Mouse (Mus musculus) limb, embryonic 10.5 days (tissue): ENCODE results near the gene Mgst3. TPM values are rescaled to one million over a fixed set of nuclear protein-coding genes. Genes with fewer than 3 reads are reported as not detected.

Experiments
- DNase-seq: peaks from one replicate; pipeline ENCODE4 v3.0.0-alpha.2; 2017; ENCODE audit warnings: low spot score
- H3K27ac ChIP-seq: fragments of 300-500 bp; sonication (generic); 2 replicates; pipeline ENCODE4 v1.5.1; 2016; ENCODE audit warnings: mild to moderate bottlenecking
- H3K27me3 ChIP-seq: fragments of 300-500 bp; sonication (generic); 2 replicates; pipeline ENCODE4 v1.6.1; 2016; ENCODE audit warnings: low read depth, mild to moderate bottlenecking; ENCODE audit not compliant: poor library complexity, severe bottlenecking
- H3K36me3 ChIP-seq: fragments of 300-500 bp; sonication (generic); 2 replicates; pipeline ENCODE4 v1.6.1; 2016; ENCODE audit warnings: mild to moderate bottlenecking, moderate library complexity
- H3K4me1 ChIP-seq: fragments of 300-500 bp; sonication (generic); 2 replicates; pipeline ENCODE4 v1.6.1; 2016
- H3K4me3 ChIP-seq: fragments of 300-500 bp; sonication (generic); 2 replicates; pipeline ENCODE4 v1.5.1; 2016; ENCODE audit warnings: mild to moderate bottlenecking, moderate library complexity
- H3K9me3 ChIP-seq: fragments of 300-500 bp; sonication (generic); replicated peaks from 2 replicates; pipeline ENCODE4 v1.6.1; 2016; ENCODE audit warnings: mild to moderate bottlenecking
- WGBS: fragments of 180-500 bp; shearing (Covaris S2); methylation state at CpG from one replicate; pipeline ENCODE4 v1.1.7; 2016; 5-methylcytosine and 5-hydroxymethylcytosine counted together
- polyA plus RNA-seq: library from polyadenylated mRNA; unstranded; fragments of >200 nt; fragmentation: Nextera tagmentation; extraction: Ambion mirVana; gene quantifications from 2 replicates; pipeline ENCODE4 v1.2.1, GENCODE M21; 2016

Gene Mgst3
- polyA plus RNA-seq, 1 experiment from 2014 or later: 47.6 TPM

DNA sequence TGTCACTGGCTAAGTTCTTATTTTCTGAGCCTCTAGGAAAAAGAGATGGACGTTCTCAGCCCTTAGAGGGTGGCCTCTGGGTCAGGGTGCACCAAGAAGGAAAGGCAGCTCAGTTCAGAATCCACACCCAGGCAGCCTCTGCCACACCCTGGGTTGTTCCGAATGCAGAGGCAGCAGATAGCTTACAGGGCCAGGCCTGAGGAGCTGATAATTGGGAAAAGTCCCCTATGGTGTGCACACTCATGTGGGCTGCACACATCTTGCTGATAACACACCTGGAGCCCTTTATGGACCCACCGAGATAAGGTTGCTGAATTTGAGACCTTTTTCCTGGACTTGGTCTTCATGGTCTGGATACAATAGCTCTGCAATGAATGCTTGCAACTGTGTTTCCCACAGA, 9.5 kb downstream of the Mgst3 start:
- H3K4me3 ChIP-seq: no peak overlapping the region
- 68% methylated on average over 3 of the region's 3 CpGs for WGBS
- 0 out of 2 replicates have a peak, but pooled peaks cover 3% of the 10 kb centered on the region for H3K4me1 ChIP-seq
- DNase-seq: no peak
- no peaks in the 10 kb centered on the region for H3K9me3 ChIP-seq
- H3K27me3 ChIP-seq: no peaks in the 10 kb centered on the region
- H3K36me3 ChIP-seq: no peaks in the 10 kb centered on the region
- H3K27ac ChIP-seq: no peak overlapping the region

DNA sequence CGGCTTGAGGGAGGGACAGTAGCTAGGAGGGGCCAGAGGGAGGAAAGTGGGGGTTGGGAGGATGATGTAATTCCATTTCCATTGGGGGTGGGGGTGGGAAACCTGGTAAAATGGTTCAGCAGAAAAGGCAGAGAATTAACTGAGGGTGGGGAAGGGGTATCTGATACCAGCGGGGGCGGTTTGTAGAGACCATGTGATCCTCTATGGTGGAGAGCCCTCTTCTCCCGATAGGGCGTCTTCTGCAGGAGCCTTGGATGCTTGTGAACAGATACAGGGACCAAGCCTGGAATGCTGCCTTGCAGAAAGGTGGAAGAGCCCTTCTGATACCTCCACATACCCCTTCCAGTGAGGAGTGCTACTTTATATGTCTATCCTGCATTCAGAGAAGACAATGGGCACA, 10.5 kb downstream of the Mgst3 start:
- Histone ChIP-seq H3K27me3 (no peaks in the 10 kb centered on the region), H3K36me3 (no peaks in the 10 kb centered on the region), H3K27ac (no peak overlapping the region), H3K9me3 (no peaks in the 10 kb centered on the region), H3K4me1 (peaks cover 7% of the 10 kb centered on the region; the same call in 1 of the 2 replicates), H3K4me3 (no peak overlapping the region)
- WGBS: 90% methylated on average over 5 of the region's 5 CpGs
- no peak for DNase-seq

- 92% methylated on average over 5 of the region's 5 CpGs for WGBS
- Histone ChIP-seq H3K4me1 (peaks cover 11% of the 10 kb centered on the region; the same call in 1 of the 2 replicates), H3K36me3 (no peaks in the 10 kb centered on the region), H3K27me3 (no peaks in the 10 kb centered on the region), H3K4me3 (no peak overlapping the region), H3K9me3 (no peaks in the 10 kb centered on the region), H3K27ac (no peak overlapping the region)
- DNase-seq: no peak
Observed at GRCm38 (mm10) chr1:167382763-167383162, 10.9 kb downstream of the Mgst3 start.

- Histone ChIP-seq H3K4me3 (no peak overlapping the region), H3K9me3 (no peaks in the 10 kb centered on the region), H3K27ac (no peak overlapping the region), H3K4me1 (peaks cover 15% of the 10 kb centered on the region; the same call in 1 of the 2 replicates), H3K36me3 (no peaks in the 10 kb centered on the region), H3K27me3 (no peaks in the 10 kb centered on the region)
- no peak for DNase-seq
- 84% methylated on average over 7 of the region's 7 CpGs for WGBS
Observed at GRCm38 (mm10) chr1:167382316-167382715, 11.3 kb downstream of the Mgst3 start.

DNA sequence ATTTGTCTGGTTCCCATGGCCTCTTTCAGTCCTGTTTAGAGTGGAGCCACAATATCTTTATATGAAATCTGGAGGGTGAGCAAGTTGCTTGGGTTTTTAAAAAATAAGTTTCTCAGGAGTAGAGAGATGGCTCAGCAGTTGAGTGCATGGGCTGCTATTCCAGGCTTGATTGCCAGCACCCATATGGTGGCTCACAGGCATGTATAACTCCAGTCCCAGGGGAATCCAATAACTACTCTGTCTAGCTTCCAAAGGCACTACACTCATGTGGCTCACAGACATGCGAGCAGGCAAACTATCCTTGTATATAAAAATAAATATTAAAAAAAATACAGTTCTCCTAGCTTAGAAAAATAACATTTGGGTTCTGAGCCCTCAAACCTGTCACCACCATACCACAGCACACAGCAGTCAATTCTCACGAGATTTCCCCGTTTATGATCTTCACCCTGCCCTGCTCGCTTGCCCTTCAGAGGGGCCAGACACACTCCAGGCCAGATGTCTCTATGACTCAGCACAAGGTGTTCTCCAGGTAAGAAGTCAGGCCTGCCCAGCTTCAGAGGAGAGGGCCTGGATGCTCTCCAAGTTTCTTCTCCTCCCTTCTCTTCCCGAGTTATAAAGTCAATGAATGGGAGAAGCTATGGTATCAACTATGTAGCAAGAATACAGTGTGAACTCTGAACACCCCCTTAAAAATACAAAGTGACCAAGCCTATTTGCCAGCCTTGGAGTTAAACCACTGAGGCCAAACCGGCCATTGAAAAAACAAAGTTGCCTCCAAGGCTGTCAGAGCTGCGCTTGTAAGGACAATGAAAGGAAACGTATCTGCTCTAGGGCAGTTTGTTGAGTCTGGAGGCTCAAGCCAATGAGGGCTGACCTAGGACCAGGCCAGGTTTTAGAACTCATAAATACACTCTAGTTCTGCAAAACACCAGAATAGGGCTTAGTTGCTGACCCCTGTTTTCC, 12.3 kb downstream of the Mgst3 start:
- DNase-seq: no peak
- H3K27me3 ChIP-seq: no peaks in the 10 kb centered on the region
- no peaks in the 10 kb centered on the region for H3K9me3 ChIP-seq
- H3K27ac ChIP-seq: no peak overlapping the region
- H3K4me3 ChIP-seq: no peak overlapping the region
- no peaks in the 10 kb centered on the region for H3K36me3 ChIP-seq
- peaks cover 18% of the 10 kb centered on the region; the same call in 1 of the 2 replicates for H3K4me1 ChIP-seq
- 85% methylated on average over 8 of the region's 8 CpGs for WGBS

GRCm38 (mm10) chr1:167380223-167380622, 13.4 kb downstream of the Mgst3 start:
- DNase-seq: no peak
- Histone ChIP-seq H3K4me3 (no peak overlapping the region), H3K27me3 (0 out of 2 replicates have a peak, but pooled peaks cover 2% of the 10 kb centered on the region), H3K27ac (no peak overlapping the region), H3K4me1 (peaks cover 18% of the 10 kb centered on the region; the same call in 1 of the 2 replicates), H3K9me3 (no peaks in the 10 kb centered on the region), H3K36me3 (no peaks in the 10 kb centered on the region; the same call in 1 of the 2 replicates)
- 97% methylated on average over 2 of the region's 2 CpGs for WGBS

GRCm38 (mm10) chr1:167379751-167380150, 13.9 kb downstream of the Mgst3 start:
- 0 out of 2 replicates have a peak, but pooled peaks cover 6% of the 10 kb centered on the region for H3K27me3 ChIP-seq
- 71% methylated on average over 5 of the region's 5 CpGs for WGBS
- no peak for DNase-seq
- H3K4me1 ChIP-seq: peaks cover 20% of the 10 kb centered on the region
- no peak overlapping the region for H3K27ac ChIP-seq
- H3K4me3 ChIP-seq: no peak overlapping the region
- no peaks in the 10 kb centered on the region for H3K9me3 ChIP-seq
- no peaks in the 10 kb centered on the region; the same call in 1 of the 2 replicates for H3K36me3 ChIP-seq

GRCm38 (mm10) chr1:167378019-167378418, 15.6 kb downstream of the Mgst3 start:
- WGBS: 62% methylated on average over 6 of the region's 6 CpGs
- no peak for DNase-seq
- Histone ChIP-seq H3K27ac (no peak overlapping the region), H3K9me3 (no peaks in the 10 kb centered on the region), H3K4me1 (peaks cover 30% of the 10 kb centered on the region), H3K27me3 (0 out of 2 replicates have a peak, but pooled peaks cover 8% of the 10 kb centered on the region), H3K36me3 (no peaks in the 10 kb centered on the region; the same call in 1 of the 2 replicates), H3K4me3 (no peak overlapping the region)

DNA sequence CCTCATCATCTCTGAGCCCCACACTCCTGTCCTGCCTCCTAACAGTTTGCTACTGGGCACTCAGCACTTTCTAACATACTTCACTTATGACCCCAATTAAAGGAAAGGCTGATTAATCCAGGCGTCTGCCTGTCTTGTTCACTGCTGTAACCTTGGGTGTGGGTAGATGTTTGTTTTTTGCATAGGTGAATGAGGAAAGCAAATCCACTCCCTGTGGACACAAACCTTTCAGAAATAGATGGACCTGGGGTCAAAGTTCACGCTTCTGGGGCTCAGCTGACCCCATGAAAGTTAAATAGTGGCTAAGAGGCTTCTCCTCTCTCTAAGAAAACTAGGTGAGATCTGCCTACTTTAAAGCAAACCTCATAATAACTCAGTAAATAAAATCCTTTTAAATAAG, 18.7 kb downstream of the Mgst3 start:
- no peak overlapping the region for H3K27ac ChIP-seq
- WGBS: 45% methylated on average over 2 of the region's 2 CpGs
- no peak overlapping the region for H3K4me3 ChIP-seq
- H3K36me3 ChIP-seq: no peaks in the 10 kb centered on the region; the same call in 1 of the 2 replicates
- no peaks in the 10 kb centered on the region for H3K9me3 ChIP-seq
- H3K27me3 ChIP-seq: 0 out of 2 replicates have a peak, but pooled peaks cover 8% of the 10 kb centered on the region
- peaks cover 27% of the 10 kb centered on the region for H3K4me1 ChIP-seq
- no peak for DNase-seq

DNA sequence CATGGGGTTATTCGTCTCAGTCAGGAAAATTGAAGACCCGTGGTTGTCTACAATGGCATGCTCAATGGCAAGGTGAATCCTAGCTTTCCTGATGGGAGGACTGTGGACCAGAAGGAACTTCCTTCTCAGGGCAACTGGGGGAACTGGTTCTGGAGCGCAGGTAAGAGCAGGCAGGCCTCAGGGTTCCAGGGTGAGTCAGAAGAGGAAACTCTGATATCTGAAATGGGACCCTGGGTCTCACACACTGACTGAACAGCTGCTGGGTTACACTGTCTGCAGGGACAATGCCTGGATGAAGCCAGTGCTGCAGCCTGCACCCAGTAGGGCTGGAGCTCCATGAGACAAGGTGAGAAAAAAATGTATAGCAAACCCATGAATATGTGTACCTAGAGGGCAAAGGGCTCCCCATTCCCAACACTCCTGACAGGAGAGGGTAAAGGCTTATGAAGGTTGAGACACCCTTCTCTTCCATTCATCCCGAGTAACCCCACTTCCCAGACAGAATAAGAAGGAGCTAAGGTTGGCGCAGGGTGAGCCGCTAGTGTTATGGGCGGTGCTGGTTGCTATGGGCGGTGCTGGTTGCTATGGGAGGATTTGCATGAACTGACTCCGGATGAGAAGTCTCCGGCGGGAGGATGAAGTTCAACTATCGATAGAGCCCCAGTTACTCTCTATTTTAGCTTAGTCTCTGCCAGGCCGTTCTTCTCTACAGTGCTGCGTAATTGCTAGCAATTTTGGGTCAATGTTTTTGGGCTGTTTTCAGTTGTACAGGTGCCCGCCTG, 19.4 kb downstream of the Mgst3 start:
- peak; percentile 79 for DNase-seq
- 0 out of 2 replicates have a peak, but pooled peaks cover 8% of the 10 kb centered on the region for H3K27me3 ChIP-seq
- no peak overlapping the region for H3K27ac ChIP-seq
- H3K4me3 ChIP-seq: no peak overlapping the region
- peaks cover 27% of the 10 kb centered on the region for H3K4me1 ChIP-seq
- no peaks in the 10 kb centered on the region for H3K9me3 ChIP-seq
- WGBS: 17% methylated on average over 15 of the region's 15 CpGs
- H3K36me3 ChIP-seq: no peaks in the 10 kb centered on the region; the same call in 1 of the 2 replicates

- no peak overlapping the region for H3K4me3 ChIP-seq
- no peak overlapping the region for H3K27ac ChIP-seq
- no peak for DNase-seq
- peaks cover 19% of the 10 kb centered on the region for H3K4me1 ChIP-seq
- no peaks in the 10 kb centered on the region; the same call in 1 of the 2 replicates for H3K36me3 ChIP-seq
- H3K27me3 ChIP-seq: 0 out of 2 replicates have a peak, but pooled peaks cover 8% of the 10 kb centered on the region
- no peaks in the 10 kb centered on the region for H3K9me3 ChIP-seq
- 91% methylated on average over 7 of the region's 7 CpGs for WGBS
Observed at GRCm38 (mm10) chr1:167372739-167373138, 20.9 kb downstream of the Mgst3 start.

- peak; percentile 88 for DNase-seq
- Histone ChIP-seq H3K9me3 (no peaks in the 10 kb centered on the region), H3K27me3 (0 out of 2 replicates have a peak, but pooled peaks cover 3% of the 10 kb centered on the region), H3K27ac (no peak overlapping the region), H3K4me3 (no peak overlapping the region), H3K4me1 (peaks cover 11% of the 10 kb centered on the region), H3K36me3 (peaks cover 15% of the 10 kb centered on the region)
- WGBS: 12% methylated on average over 7 of the region's 7 CpGs
Observed at GRCm38 (mm10) chr1:167369905-167370304, 23.7 kb downstream of the Mgst3 start.
